Mouse (Mus musculus) small intestine, adult 2 months (tissue): Measurements from ENCODE around the gene Tdp2. TPM values are rescaled to one million over a fixed set of nuclear protein-coding genes. Genes with fewer than 3 reads are reported as not detected.
A peak's percentile ranks its signal among the peaks of the same experiment; 100 is the strongest.

ENCODE experiments used
- H3K27ac ChIP-seq: fragments of 200-500 bp; 2 replicates; pipeline ENCODE4 v1.5.1; 2012; ENCODE audit warnings: low read depth, low read length, control low read depth, inconsistent platforms; ENCODE audit not compliant: insufficient read depth
- H3K27me3 ChIP-seq: fragments of 200-500 bp; 2 replicates; pipeline ENCODE4 v1.6.1; 2012; ENCODE audit warnings: mild to moderate bottlenecking, moderate library complexity, low read length, inconsistent platforms; ENCODE audit not compliant: control insufficient read depth, insufficient read depth
- H3K36me3 ChIP-seq: fragments of 200-500 bp; 2 replicates; pipeline ENCODE4 v1.6.1; 2012; ENCODE audit warnings: mild to moderate bottlenecking, low read length, control low read depth, inconsistent platforms; ENCODE audit not compliant: control insufficient read depth, insufficient read depth
- H3K4me1 ChIP-seq: fragments of 200-500 bp; 2 replicates; pipeline ENCODE4 v1.6.1; 2012; ENCODE audit warnings: low read length, inconsistent platforms, mixed read lengths; ENCODE audit not compliant: control insufficient read depth, insufficient read depth, insufficient read length
- H3K4me3 ChIP-seq: fragments of 200-500 bp; 2 replicates; pipeline ENCODE4 v1.5.1; 2012; ENCODE audit warnings: low read depth, mild to moderate bottlenecking, control low read depth, inconsistent platforms, low read length, moderate library complexity
- CTCF ChIP-seq: fragments of 200-500 bp; IDR thresholded peaks from 2 replicates; pipeline ENCODE4 v1.5.1; 2012; ENCODE audit warnings: low read depth, mild to moderate bottlenecking, control low read depth, inconsistent platforms, low read length, moderate library complexity, mixed read lengths; ENCODE audit not compliant: insufficient replicate concordance, insufficient read length; ENCODE audit errors: extremely low read depth
- POLR2A ChIP-seq: fragments of 200-500 bp; IDR thresholded peaks from 2 replicates; pipeline ENCODE4 v1.6.1; 2012; ENCODE audit warnings: low read depth, mild to moderate bottlenecking, control low read depth, inconsistent platforms, low read length, moderate library complexity
- WGBS: fragments of 180-500 bp; shearing (Covaris S2); methylation state at CpG from one replicate; pipeline ENCODE4 v1.1.7; 2018; 5-methylcytosine and 5-hydroxymethylcytosine counted together
- polyA plus RNA-seq: library from polyadenylated mRNA; depleted of rRNA; stranded (reverse); fragments of >200 nt; gene quantifications from 2 replicates; pipeline ENCODE4 v1.2.3, GENCODE M21; 2012

The Tdp2 gene
- polyA plus RNA-seq, 1 experiment: 27.5 TPM

GRCm38 (mm10) chr13:24799378-24799777, 32.1 kb upstream of the Tdp2 start:
- Histone ChIP-seq H3K36me3 (no peaks in the 10 kb centered on the region), H3K27me3 (no peaks in the 10 kb centered on the region), H3K4me1 (no peaks in the 10 kb centered on the region; the same call in 1 of the 2 replicates), H3K27ac (no peak overlapping the region), H3K4me3 (no peak overlapping the region)
- WGBS: 66% methylated on average over 5 of the region's 5 CpGs
- TF ChIP-seq CTCF (no peak), POLR2A (no peak)

DNA sequence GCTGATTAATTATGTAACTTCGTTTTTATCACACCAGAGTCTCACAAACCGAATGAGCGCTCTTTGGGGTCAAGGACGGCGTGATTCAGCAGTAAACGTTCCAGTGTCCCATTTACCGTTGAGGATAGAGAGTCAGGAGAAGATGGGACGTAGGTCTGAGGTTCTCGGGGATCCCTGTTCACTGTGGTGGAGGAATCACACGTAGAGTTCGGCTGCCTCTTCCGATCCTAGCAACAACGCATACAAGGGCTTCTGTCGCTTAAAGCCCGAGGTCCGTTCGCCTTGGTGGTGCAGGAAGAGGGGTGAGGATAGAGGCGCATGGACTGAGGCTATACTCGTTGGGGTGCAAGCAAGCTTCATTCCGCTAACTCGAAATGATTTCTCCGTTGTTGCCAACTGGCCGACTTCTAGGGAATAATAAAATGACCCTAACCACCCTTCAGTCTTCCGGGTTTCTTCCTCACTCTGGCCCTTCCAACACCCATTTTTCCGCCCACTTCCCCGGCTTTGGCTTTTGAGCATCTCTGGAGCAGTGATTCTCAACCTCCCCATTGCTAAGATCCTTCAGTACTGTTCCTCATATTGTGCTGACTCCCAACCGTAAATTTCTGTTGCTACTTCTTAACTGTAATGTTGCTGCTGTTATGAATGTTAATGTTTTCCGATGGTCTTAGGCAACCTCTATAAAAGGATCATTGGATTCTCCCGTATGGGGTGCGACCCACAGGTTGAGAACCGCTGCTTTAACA, 31.4 kb upstream of the Tdp2 start:
- Histone ChIP-seq H3K4me1 (peaks cover 2% of the 10 kb centered on the region; the same call in 1 of the 2 replicates), H3K27ac (peak overlapping the region; percentile 89), H3K4me3 (peak overlapping the region; percentile 70), H3K27me3 (no peaks in the 10 kb centered on the region), H3K36me3 (peaks cover 3% of the 10 kb centered on the region; the same call in 1 of the 2 replicates)
- TF ChIP-seq CTCF (no peak), POLR2A (no peak)
- under 1% methylated on average over 31 of the region's 31 CpGs for WGBS

DNA sequence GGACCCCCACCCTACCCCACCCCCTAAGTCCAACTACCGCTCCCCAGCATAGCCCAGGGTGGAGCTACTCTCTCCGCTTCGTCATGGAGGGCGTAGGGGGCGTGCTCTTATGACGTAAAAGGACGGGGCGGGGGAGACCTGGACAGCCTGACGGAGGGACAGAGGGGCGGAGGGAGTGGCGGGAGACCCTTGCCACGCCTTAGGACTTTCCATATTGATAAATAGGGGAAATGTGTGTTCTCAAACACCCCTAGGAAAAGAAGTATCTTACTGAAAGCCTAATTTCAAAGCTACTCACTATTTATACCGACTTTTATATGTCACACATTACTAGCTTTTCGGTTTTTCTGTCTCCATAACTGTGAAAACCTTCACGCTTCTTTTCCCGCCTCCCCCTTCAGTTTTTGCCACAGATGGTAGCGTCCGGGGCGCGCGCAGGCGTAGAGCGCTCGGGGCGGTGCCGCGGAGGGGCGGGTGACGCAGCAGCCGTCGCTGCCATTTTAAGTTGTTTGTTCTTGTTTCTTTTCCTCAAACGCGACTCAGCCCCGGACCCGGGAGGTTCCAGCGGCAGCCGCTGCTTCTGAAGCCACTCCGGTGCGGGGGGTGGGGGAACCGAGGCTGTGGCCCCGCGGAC, 30.7 kb upstream of the Tdp2 start:
- no peak for TF ChIP-seq CTCF
- TF ChIP-seq POLR2A: peak; percentile 99
- H3K4me1 ChIP-seq: peaks cover 2% of the 10 kb centered on the region; the same call in 1 of the 2 replicates
- H3K27ac ChIP-seq: peak overlapping the region; percentile 93
- H3K36me3 ChIP-seq: peaks cover 9% of the 10 kb centered on the region
- under 1% methylated on average over 42 of the region's 42 CpGs for WGBS
- peak overlapping the region; percentile 72 for H3K4me3 ChIP-seq
- no peaks in the 10 kb centered on the region for H3K27me3 ChIP-seq

DNA sequence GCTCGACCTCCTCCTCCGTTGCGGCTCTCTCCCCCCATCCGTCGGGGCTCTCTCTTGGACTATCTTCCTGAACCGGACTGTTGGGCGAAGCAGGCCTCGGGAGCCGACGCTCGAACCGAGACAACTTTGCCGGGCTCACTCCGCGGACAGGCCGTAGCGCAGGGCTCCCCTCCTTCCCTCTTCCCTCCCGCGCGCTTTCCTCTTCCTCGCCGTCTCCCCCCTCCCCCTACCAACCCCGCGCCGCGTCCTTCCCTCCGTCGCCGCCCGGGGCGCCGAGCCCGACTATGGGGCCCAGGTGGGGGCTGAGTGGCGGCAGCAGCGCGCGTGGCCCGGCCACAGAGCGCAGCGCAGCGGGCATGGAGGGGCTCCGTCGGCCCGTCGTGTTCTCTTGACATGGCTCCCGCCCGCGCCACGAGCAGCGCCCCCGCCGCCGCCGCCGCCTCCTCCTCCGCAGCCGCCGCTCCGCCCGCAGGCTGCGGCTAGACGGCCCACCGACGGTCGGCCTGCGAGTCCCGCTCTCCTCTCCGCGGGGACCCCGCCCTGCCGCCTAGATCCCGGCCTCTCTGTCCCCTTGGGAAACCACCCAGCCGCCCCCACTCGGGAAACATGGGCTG, 30.1 kb upstream of the Tdp2 start, which contains the start of gene BC005537:
BC005537 (plus strand) TSS at position 350 of the 614 bp plus-strand sequence.
- H3K27me3 ChIP-seq: no peaks in the 10 kb centered on the region
- peaks cover 4% of the 10 kb centered on the region; the same call in 1 of the 2 replicates for H3K4me1 ChIP-seq
- peak within 1 kb of the TSS; percentile 72 for H3K4me3 ChIP-seq
- TF ChIP-seq CTCF (no peak), POLR2A (no peak)
- peak within 1 kb of the TSS; percentile 93 for H3K27ac ChIP-seq
- WGBS: under 1% methylated on average over 74 of the region's 74 CpGs
- peaks cover 12% of the 10 kb centered on the region for H3K36me3 ChIP-seq

- no peaks in the 10 kb centered on the region for H3K27me3 ChIP-seq
- peaks cover 4% of the 10 kb centered on the region; the same call in 1 of the 2 replicates for H3K4me1 ChIP-seq
- H3K36me3 ChIP-seq: peaks cover 18% of the 10 kb centered on the region
- TF ChIP-seq CTCF (no peak), POLR2A (no peak)
- under 1% methylated on average over 26 of the region's 26 CpGs for WGBS
- H3K4me3 ChIP-seq: peak overlapping the region; percentile 72
- H3K27ac ChIP-seq: peak overlapping the region; percentile 21; the same call in 1 of the 2 replicates
These were observed 29.3 kb upstream of the Tdp2 start for GRCm38 (mm10) chr13:24802131-24802691.

DNA sequence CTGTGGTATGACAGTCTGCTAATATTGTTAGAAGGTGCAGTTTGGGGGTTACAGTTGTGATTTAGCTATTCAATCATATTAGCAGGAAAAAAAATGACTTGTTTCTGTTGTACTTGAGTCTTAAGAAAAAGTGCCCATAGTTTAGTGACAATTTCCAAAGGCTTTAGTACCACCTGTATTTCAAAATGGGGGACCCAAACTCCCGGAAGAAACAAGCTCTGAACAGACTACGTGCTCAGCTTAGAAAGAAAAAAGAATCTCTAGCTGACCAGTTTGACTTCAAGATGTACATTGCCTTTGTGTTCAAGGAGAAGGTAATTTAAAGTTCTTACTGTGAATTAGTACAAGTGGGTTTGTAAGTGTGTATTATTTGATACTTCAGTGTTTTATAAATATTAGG, 28.3 kb upstream of the Tdp2 start:
- under 1% methylated on average over 2 of the region's 2 CpGs for WGBS
- H3K36me3 ChIP-seq: peaks cover 21% of the 10 kb centered on the region
- no peaks in the 10 kb centered on the region for H3K27me3 ChIP-seq
- no peak overlapping the region for H3K4me3 ChIP-seq
- peaks cover 4% of the 10 kb centered on the region; the same call in 1 of the 2 replicates for H3K4me1 ChIP-seq
- H3K27ac ChIP-seq: no peak overlapping the region
- no peak for TF ChIP-seq POLR2A
- no peak for TF ChIP-seq CTCF

GRCm38 (mm10) chr13:24806079-24806478, 25.4 kb upstream of the Tdp2 start:
- Histone ChIP-seq H3K4me3 (no peak overlapping the region), H3K4me1 (peaks cover 4% of the 10 kb centered on the region; the same call in 1 of the 2 replicates), H3K36me3 (peaks cover 44% of the 10 kb centered on the region), H3K27me3 (no peaks in the 10 kb centered on the region), H3K27ac (no peak overlapping the region)
- TF ChIP-seq POLR2A (no peak), CTCF (no peak)
